Mouse (Mus musculus) right cerebral cortex, postnatal 14 days (tissue): ENCODE measurements around the gene Apol9b.

Source experiments
- DNase-seq: peaks from one replicate; pipeline ENCODE4 v3.0.0; 2022

The Apol9b gene

GRCm38 (mm10) chr15:77748414-77748813 is 19.6 kb downstream of the Apol9b start:
- DNase-seq, result no peak

GRCm38 (mm10) chr15:77749717-77750116 is 20.9 kb downstream of the Apol9b start:
- no peak for DNase-seq

- no peak for DNase-seq
Observed at GRCm38 (mm10) chr15:77750461-77750860, 21.6 kb downstream of the Apol9b start.

- DNase-seq, result no peak
Observed at GRCm38 (mm10) chr15:77752443-77752842, 23.6 kb downstream of the Apol9b start.

- peak; percentile 3 for DNase-seq
Observed at GRCm38 (mm10) chr15:77755132-77755531, 26.3 kb downstream of the Apol9b start.

DNA sequence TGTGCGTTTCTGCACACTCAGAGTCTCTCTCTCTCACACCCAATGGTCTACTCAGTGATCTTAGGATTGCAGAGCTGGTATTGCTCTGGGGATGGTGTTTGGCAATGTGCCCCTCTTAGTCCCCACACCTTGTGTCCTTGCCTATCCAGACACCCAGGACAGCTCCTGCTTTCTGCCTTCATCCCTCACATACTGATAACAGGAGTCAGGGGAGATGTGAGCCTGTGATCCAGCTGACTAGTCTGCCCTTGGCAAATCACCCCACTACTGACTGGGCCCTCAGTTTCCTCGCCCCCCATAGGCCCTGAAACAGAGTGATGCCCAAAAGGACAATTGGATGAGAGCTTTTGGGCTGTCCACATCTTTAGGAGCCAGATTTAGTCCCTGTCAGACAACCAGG is 27.2 kb downstream of the Apol9b start:
- DNase-seq, result peak; percentile 2

GRCm38 (mm10) chr15:77756848-77757247 is 28.0 kb downstream of the Apol9b start, which contains the start of gene Apol8:
TSS of gene Apol8 (minus strand) at chr15:77757003.
- DNase-seq, result peak; percentile 48

GRCm38 (mm10) chr15:77757586-77758226 is 28.9 kb downstream of the Apol9b start:
- DNase-seq, result peak; percentile 2

DNA sequence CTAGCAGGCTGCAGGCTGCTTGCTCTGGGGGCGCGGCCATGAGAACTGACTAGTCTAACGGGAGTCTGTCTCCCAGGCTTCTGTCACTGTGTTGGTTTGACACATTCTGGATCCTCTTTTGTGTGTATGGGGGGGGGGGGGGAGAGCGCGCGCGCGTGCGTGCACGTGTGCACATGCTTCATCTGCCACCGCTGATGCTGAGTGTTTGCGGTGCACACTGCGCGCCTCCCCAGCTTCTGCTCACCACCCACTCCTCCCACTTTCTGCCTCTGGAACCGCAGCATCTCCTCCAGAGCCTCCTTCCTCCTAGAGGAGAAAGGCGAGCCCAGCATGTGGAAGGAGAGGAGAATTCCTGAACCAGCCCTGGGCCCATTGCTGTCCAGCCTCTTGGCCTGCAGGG is 31.2 kb downstream of the Apol9b start:
- peak; percentile 13 for DNase-seq

- DNase-seq, result peak; percentile 3
Observed at GRCm38 (mm10) chr15:77761083-77761482, 32.2 kb downstream of the Apol9b start.

- DNase-seq, result peak; percentile 60
Observed at GRCm38 (mm10) chr15:77761561-77762380, 32.9 kb downstream of the Apol9b start.

- DNase-seq, result no peak
Observed at GRCm38 (mm10) chr15:77763050-77763449, 34.2 kb downstream of the Apol9b start.

DNA sequence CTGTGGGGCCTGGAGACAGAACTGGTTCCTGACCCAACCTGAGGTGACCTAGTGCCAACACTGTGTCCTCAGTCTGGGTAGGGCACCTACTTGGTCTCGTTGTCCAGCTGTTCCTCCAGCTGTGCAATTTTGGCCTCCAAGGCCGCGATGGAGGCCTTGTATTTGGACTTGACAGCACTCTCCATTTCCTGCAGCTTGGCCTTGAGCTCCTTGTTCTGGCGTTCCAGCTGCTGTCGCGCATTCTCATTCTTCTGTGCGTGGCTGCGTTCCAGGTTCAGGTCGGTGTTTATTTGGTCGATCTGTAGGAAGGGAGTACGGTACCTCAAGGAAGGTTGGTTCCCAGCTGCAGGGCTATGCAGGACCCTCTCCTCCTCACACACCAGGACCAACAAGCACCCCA is 34.9 kb downstream of the Apol9b start:
- DNase-seq, result no peak

DNA sequence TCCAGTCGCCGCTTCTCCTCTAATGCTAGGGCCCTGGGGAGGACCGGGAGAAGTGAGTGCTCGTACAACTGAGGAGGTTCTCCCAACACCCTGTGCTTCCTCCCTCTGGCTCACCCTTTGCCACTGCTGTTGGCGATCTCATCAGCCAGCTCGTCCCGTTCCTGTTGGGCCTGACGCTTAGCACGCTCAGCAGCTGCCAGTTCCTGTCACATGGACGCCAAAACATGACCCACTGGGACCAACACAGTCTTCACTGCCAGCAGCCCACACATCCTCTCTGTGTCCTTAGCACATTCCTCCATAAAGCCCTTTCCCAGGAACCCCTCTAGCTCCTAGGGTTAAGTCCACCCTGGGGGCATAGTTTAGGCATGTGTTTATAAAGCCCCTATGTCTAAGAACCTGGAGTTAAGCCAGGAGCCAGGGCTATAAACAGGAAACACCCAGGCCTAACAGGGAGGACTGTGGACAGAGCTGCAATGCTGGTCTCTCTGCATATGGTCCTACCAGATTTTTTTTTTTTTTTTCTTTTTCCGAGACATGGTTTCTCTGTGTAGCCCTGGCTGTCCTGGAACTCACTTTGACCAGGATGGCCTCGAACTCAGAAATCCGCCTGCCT is 35.7 kb downstream of the Apol9b start:
- no peak for DNase-seq

GRCm38 (mm10) chr15:77765484-77766093 is 36.8 kb downstream of the Apol9b start:
- DNase-seq, result no peak

DNA sequence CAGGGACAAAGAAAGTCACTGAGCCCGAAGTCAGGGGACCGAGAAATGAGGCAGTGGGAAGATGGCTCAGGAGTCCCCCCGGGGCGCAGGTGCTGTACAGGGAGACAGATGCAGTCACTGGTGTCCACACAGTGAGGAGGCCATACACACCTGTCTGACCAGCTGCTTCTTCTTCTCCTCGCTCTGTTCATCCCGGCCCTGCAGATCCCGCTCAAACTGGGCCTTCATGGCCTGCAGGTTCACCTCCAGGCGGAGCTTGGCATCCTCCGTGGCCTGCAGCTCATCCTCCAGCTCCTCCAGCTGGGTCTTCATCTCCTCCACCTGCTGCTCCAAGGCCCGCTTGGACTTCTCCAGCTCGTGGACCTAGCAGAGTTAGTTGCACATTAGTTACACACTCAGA is 38.1 kb downstream of the Apol9b start:
- DNase-seq, result no peak

- no peak for DNase-seq
Observed at GRCm38 (mm10) chr15:77770341-77770740, 41.5 kb downstream of the Apol9b start.

GRCm38 (mm10) chr15:77770942-77771341 is 42.1 kb downstream of the Apol9b start:
- DNase-seq, result no peak

- DNase-seq, result no peak
Observed at GRCm38 (mm10) chr15:77773099-77773915, 44.5 kb downstream of the Apol9b start.

DNA sequence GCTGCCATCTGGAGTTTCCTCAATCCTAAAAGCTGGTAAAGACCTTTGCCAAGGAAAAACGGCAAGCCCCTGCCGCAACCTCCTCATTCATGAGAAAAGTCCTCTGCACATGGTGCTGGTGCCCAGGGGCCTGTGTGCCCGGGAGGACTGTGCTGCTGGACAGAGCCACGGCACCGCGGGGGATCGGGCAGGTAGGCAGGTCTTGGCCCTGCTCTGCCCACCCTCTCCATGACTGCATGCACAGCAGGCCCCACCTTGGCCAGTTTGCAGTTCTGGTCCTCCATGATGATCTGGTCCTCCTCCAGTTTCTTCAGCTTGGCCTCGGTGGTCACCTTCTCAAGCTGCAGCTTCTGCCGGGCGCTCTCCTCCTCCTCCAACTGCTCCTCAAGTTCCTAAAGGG is 45.5 kb downstream of the Apol9b start:
- no peak for DNase-seq

DNA sequence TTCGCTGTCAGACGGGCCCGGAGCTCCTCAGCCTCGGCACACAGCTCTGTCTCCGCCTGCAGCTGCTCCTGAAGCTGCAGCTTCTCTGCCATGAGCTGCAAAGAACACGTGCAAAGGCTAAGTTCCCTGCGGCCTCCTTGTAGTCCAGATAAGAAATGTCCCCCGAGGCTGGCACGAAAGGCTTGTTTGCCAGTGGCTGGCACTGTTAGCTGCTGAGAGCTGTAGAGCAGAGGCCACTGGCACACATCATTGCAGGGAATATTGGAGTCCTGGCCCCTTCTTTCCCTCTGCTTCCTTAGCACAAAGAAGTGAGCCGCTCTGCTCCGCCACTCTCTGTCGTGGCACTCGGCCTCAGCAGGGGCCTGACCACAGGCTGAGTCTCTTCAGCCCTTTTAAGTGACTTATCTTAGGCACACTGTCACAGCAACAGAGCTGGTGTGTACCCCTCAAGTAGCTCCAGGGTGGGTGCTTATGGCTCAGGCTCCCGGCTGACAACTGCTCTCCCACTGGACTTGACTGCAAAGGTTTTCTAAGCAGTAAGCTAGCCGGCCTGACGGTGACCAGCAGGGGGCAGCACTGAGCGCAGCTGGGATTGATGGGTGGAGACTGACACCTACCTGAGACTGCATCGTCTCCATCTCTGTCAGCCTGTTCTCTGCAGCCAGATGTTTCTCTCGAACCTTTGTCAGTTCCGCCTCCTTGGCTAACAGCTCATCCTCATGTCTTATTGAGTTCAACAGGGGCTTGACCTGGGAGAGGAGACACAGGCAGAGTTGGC is 46.5 kb downstream of the Apol9b start:
- DNase-seq, result peak; percentile 84
